Comparison of ENCODE assay signal across 12 mouse cellular contexts in genomic region chr11:74527555-74527954, GRCm38 (mm10).
"Had no signal": no experiment of that assay in that cellular context is flagged by ENCODE, and none has a peak within 500 bp of the region (broad histone marks: within the 10 kb centered on the region; RNA-seq: fewer than 3 reads in every experiment).

No protein-coding gene starts in this region.

- H3K27ac ChIP-seq: intestine, embryonic 15.5 days; limb, embryonic 12.5 days; liver, embryonic 15.5 days; stomach, embryonic 15.5 days had no signal

- H3K27me3 ChIP-seq: intestine, embryonic 15.5 days had no signal

- H3K36me3 ChIP-seq: intestine, embryonic 15.5 days; limb, embryonic 12.5 days; liver, embryonic 15.5 days; stomach, embryonic 15.5 days had no signal

- H3K9me3 ChIP-seq: intestine, embryonic 15.5 days; limb, embryonic 12.5 days; liver, embryonic 15.5 days; stomach, embryonic 15.5 days had no signal

- H3K9ac ChIP-seq: intestine, embryonic 15.5 days; liver, embryonic 15.5 days; stomach, embryonic 15.5 days had no signal

- H3K4me3 ChIP-seq: intestine, embryonic 15.5 days; liver, embryonic 15.5 days had no signal

- DNase-seq: kidney, adult 18-20 months; layer of hippocampus, adult 9-11 months; layer of hippocampus, postnatal 36 days; lung, adult 2 months; lung, postnatal 36 days; thymus, adult 2 months; thymus, postnatal 36 days had no signal

- ATAC-seq: intestine, embryonic 15.5 days; lung, postnatal 0 days had no signal
